Mouse (Mus musculus) neutrophil, adult 5-6 weeks (primary cell): ENCODE data around the gene Teddm3. TPM values are rescaled to one million over a fixed set of nuclear protein-coding genes. Genes with fewer than 3 reads are reported as not detected.
"Not testable (repeated sequence)": the region's sequence is repeated elsewhere in the genome, so short reads cannot be mapped to it uniquely, and the experiment has no call there.

Experiments used
- ATAC-seq: fragments of 151-379, 151-347 bp; 2 replicates; pipeline ENCODE4 v1.8.0; 2017; ENCODE audit warnings: mild to moderate bottlenecking, moderate TSS enrichment; ENCODE audit not compliant: insufficient number of reproducible peaks, poor library complexity, low FRiP score, severe bottlenecking; ENCODE audit errors: extremely low read depth
- total RNA-seq: library from RNA; stranded (forward); fragments of 200-1000 nt; gene quantifications from 2 replicates; pipeline ENCODE4 v1.2.3, GENCODE M21; 2017

The Teddm3 gene
- total RNA-seq, 1 experiment from 2014 or later = not detected

DNA sequence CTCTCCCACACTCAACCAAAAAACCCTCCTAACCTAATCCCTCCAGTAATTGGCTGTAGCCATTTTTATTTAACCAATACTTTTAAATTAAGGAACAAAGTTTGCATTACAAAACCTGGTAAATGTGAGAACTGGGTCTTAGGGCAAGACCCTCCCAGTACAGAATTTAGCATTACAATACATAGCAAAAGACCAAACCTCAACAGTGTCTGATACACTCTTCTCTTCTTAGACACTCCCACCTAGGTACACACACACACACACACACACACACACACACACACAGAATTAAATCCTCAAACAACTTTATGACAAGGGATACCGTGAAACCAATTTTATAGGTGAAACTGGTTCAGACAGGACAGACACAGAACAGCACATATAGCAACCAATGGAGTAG is 5.4 kb upstream of the Teddm3 start:
- ATAC-seq = not testable (repeated sequence)

DNA sequence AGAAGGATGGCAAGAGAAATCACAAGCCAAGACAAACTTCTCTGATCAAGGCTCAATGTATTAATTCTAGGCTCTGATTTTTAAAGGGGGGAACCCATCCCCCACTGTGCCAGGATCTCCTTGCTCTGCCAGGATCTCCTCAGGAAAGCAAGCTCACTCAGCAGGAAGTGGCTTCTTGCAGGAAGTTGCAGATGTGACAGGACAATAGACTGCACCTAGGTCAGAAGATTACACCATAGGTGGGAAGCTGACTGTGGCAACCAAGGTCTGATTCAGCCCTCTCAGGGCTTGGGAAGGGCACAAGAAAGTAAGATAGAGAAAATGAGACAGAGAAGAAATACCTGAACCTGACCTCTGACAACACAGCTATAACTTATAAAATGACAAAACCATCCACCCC is 2.5 kb upstream of the Teddm3 start:
- ATAC-seq = not testable (repeated sequence)

DNA sequence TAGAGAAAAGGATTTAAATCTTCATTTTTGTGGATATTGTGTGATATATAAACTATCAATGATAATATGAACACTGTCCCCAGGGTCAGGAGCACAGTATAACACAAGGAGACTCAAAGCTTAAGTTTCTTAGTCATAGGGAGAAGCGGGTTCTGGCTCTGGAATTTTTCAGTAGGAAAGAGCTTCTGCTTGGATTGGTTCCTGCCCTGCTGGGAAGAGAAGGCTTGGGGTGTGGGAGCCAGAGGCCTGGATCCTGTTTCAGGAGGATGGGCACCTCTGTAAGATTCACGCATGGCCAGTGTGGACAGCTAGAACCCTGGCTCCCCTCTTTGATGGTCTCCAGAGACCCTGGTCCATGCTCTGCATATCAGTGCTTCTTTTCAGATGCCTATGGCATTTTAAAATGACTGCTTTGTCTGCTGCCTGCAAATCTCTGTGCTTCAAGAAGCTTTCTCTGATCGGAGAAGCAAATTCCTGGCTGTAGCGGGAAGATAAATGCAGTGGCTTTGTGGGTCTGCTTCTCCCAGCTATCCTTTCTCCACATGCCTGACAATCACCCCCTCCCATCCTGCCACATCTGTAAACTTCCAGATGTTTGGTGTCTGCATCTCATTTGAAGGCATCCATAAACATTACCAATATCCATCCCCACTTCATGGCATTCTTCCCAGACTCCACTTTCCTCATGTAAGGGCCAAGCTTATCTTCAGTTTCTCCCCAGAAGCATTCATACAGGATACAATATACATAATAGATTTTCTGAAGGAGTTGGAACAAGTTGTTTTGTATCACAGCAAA is 2.0 kb downstream of the Teddm3 start:
- no peak for ATAC-seq

DNA sequence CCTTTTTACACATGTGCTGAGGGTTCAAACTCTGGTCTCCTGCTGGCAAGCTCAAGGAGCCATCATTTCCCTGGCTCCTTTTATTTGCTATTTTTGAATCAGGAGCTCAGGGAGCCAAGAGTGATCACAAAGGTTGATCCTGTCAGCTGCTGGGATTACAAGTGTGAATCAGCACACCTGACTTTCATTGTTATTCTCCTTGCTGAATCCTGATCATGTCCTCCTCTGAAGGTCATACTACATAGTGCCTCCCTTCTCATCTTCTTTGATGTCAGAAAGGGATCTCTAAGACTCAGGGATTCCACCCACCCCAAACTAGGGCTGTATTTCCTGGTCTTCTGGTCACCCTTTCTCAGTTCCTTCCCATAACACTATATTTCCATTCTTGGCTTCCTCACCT is 3.9 kb downstream of the Teddm3 start:
- no peak for ATAC-seq

DNA sequence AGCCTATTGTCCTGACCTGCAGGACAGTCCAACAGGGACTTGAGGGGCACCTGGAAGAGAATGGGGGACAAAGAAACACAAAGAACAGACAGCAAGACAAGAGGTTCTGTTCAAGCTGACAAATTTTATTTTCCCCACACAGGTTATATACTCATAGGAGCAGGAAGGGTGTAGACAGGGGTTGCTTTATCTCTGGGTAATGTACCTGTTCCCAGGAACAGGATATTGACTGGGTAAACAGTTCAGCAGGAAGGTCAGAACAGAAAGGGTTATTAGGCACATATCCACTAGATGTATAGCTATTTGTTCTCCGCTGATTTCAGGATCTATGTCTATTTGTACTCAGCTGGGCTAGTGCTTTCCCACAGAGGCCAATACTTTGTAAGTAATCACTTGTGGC is 5.3 kb downstream of the Teddm3 start:
- not testable (repeated sequence) for ATAC-seq

DNA sequence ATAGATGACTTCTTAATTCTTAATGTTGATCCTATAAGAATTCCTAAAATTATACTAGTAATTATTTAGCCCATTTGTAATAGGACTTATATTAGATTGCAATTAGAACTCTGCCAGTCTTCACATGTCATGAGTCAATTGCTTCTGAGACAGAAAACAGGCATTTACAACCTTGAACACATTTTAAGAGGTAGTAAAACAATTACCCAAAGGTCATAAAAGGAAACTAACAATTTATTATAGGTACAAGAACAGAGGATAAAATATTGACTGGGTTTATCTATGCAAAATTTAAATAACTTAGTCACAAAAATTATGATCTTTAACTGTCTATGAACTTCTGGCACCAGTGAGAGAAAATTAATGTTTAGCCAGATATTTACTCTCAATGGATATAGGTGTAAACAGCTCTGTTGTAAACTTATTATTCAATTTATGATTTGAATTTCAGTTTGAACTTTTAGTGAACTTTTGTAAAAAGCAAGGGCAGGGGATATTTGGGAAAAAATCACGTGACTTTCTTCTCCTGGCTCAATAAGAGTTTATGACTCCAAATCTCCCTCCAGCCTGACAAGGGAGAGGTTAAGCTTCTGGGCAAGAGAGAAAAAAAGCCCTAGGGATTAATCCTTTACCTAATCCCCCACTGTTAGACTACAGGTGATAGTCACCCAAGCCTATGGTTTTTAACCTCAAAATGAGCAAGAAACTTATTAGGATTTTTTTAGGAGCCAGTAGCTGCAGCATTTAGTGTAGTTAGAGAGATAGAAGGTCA is 17.3 kb downstream of the Teddm3 start:
- ATAC-seq = no peak

DNA sequence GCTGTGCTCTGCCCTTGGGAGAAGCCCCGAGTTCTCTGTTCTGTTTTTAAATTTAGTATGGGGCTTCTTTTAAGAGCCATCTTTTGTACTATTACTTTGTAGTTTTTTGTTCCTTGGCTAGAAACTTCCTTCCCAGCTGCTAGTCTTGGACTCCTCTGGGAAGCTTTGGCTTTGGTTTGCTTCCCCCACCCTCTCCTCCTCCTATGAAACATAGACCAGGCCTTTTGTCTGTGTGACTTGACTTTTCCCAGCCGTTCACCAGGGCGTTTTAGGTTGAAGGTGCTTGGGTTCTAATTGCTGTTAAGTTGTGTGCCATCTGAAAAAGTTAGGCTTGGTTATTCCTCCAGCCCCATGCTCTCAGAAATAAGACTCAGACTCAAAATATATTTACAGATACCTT is 26.1 kb downstream of the Teddm3 start:
- ATAC-seq = not testable (repeated sequence)

DNA sequence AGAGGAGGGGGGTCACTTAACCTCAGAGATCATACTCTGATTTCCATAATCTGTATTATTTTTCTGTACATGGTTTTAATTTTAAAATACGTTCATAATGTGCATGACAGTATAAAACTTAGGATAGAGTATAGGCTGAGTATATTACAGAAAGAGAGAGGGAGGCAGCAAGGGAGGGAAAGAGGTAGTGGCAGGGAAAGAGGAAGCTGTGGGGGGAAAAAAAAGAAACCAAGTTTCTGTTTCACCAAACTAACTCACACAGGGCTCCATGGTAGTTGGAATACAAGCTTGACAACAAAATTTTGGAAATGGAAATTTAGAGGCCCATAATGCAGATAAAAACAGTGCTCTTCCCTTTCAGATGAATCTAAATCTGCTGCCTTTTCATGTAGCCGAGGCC is 31.0 kb downstream of the Teddm3 start:
- ATAC-seq = not testable (repeated sequence)

DNA sequence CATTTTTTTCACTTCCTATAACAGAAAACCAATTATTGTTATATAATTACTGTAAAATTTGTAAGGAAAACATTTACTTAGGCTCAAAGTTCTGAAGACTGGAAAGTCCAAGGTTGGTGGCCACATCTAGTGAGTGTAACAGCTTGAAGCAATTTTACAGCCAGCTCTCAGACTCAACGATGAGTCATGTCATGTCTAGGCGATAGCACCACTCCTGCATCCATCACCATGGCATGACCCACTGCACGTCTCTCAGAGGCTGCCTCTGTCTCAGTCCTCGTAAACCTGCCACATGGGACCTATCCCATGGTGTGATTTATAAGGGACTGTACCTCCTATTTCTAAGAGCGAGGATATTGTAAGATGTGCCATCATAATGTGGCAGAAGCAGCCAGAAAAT is 37.7 kb downstream of the Teddm3 start:
- no peak for ATAC-seq

DNA sequence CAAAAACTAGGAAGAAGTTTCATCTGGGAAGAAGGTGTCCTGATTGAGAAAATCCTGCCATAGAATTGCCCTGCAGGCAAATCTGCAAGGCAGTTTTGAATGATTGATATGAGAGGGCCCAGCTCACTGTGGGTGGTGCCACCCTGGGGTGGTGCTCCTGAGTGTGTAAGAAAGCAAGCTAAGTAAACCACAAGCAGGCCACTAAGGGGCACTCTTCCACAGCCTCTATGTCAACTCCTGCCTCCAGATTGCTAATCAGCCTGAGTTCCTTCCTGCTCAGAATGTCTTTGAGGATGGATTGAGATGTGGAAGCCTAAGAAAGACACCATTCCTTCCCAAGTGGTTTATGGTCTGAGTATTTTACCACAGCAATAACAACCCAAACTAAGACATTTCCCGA is 44.3 kb downstream of the Teddm3 start:
- no peak for ATAC-seq

Other genes starting within 250 kb of the Teddm3 start
- 0.47 and 2.2 TPM in 2 replicates for gene Ephb3, start 50.8 kb upstream of the Teddm3 start, total RNA-seq